Mouse (Mus musculus) stomach, postnatal 0 days (tissue): Measurements from ENCODE around the gene Scp2. TPM values are rescaled to one million over a fixed set of nuclear protein-coding genes. Genes with fewer than 3 reads are reported as not detected.

Experiments
- ATAC-seq: fragments of 200-750 bp; cut with Nextera tagmentation; 2 replicates; pipeline ENCODE4 v1.8.0; 2017; ENCODE audit not compliant: low FRiP score, low TSS enrichment
- DNase-seq: peaks from one replicate; pipeline ENCODE4 v3.0.0-alpha.2; 2016; ENCODE audit warnings: low spot score
- H3K27ac ChIP-seq: fragments of 300-500 bp; sonication (generic); replicated peaks from 2 replicates; pipeline ENCODE4 v1.5.1; 2014; ENCODE audit warnings: mild to moderate bottlenecking, control low read depth
- H3K27me3 ChIP-seq: fragments of 300-500 bp; sonication (generic); 2 replicates; pipeline ENCODE4 v1.6.1; 2014; ENCODE audit warnings: low read length; ENCODE audit not compliant: control insufficient read depth, insufficient read depth
- H3K36me3 ChIP-seq: fragments of 300-500 bp; sonication (generic); 2 replicates; pipeline ENCODE4 v1.6.1; 2014; ENCODE audit warnings: low read length, mixed read lengths; ENCODE audit not compliant: control insufficient read depth, insufficient read depth
- H3K4me1 ChIP-seq: fragments of 300-500 bp; sonication (generic); replicated peaks from 2 replicates; pipeline ENCODE4 v1.6.1; 2014; ENCODE audit warnings: antibody characterized with exemption; ENCODE audit not compliant: control insufficient read depth, insufficient read depth
- H3K4me2 ChIP-seq: fragments of 300-500 bp; sonication (generic); replicated peaks from 2 replicates; pipeline ENCODE4 v1.6.1; 2014; ENCODE audit warnings: low read depth, mild to moderate bottlenecking, control low read depth, moderate library complexity
- H3K4me3 ChIP-seq: fragments of 300-500 bp; sonication (generic); 2 replicates; pipeline ENCODE4 v1.5.1; 2014; ENCODE audit warnings: low read depth, low read length, control low read depth
- H3K9ac ChIP-seq: fragments of 300-500 bp; sonication (generic); 2 replicates; pipeline ENCODE4 v1.6.1; 2014; ENCODE audit warnings: mild to moderate bottlenecking, low read length, control low read depth, mixed read lengths
- H3K9me3 ChIP-seq: fragments of 300-500 bp; sonication (generic); 2 replicates; pipeline ENCODE4 v1.6.1; 2016; ENCODE audit warnings: low read length; ENCODE audit not compliant: control insufficient read depth
- CTCF ChIP-seq: IDR thresholded peaks from 2 replicates; pipeline ENCODE4 v1.5.1; 2016; ENCODE audit warnings: antibody characterized with exemption, low read depth, mild to moderate bottlenecking, moderate library complexity
- EP300 ChIP-seq: optimal IDR thresholded peaks from 2 replicates; pipeline ENCODE3; 2016; ENCODE audit warnings: antibody characterized with exemption
- WGBS: fragments of 180-500 bp; shearing (Covaris S2); extraction: QIAGEN DNeasy Blood & Tissue Kit; methylation state at CpG from one replicate; pipeline ENCODE4 v1.1.7; 2014; 5-methylcytosine and 5-hydroxymethylcytosine counted together
- polyA plus RNA-seq: library from polyadenylated mRNA; unstranded; fragments of >200 nt; fragmentation: Nextera tagmentation; extraction: Ambion mirVana; gene quantifications from 2 replicates; pipeline ENCODE4 v1.2.1, GENCODE M21; 2015

The Scp2 gene
- polyA plus RNA-seq, 1 experiment from 2014 or later: 320 TPM

GRCm38 (mm10) chr4:108117488-108117887 lies 27.3 kb downstream of the Scp2 start:
- no peaks in the 10 kb centered on the region for H3K27me3 ChIP-seq
- WGBS: 87% methylated on average over 8 of the region's 8 CpGs
- no peak overlapping the region for H3K4me3 ChIP-seq
- no peaks in the 10 kb centered on the region for H3K36me3 ChIP-seq
- H3K4me2 ChIP-seq: no peak overlapping the region
- H3K4me1 ChIP-seq: no peaks in the 10 kb centered on the region
- no peak overlapping the region for H3K27ac ChIP-seq
- no peaks in the 10 kb centered on the region for H3K9me3 ChIP-seq
- no peak overlapping the region for H3K9ac ChIP-seq
- DNase-seq (no peak), ATAC-seq (no peak)
- TF ChIP-seq CTCF: no peak
- TF ChIP-seq EP300: no peak

GRCm38 (mm10) chr4:108116466-108116865 lies 28.3 kb downstream of the Scp2 start:
- DNase-seq: no peak
- WGBS: 76% methylated on average over 2 of the region's 2 CpGs

GRCm38 (mm10) chr4:108110706-108111105 lies 34.1 kb downstream of the Scp2 start:
- Histone ChIP-seq H3K9me3 (no peaks in the 10 kb centered on the region), H3K9ac (no peak overlapping the region), H3K4me1 (no peaks in the 10 kb centered on the region), H3K27me3 (no peaks in the 10 kb centered on the region), H3K27ac (no peak overlapping the region), H3K4me2 (no peak overlapping the region), H3K36me3 (no peaks in the 10 kb centered on the region), H3K4me3 (no peak overlapping the region)
- DNase-seq (no peak), ATAC-seq (no peak)
- TF ChIP-seq EP300: no peak
- TF ChIP-seq CTCF: no peak
- 66% methylated on average over 2 of the region's 2 CpGs for WGBS

More at GRCm38 (mm10) chr4:108116466-108116865, 28.3 kb downstream of the Scp2 start:
- Histone ChIP-seq H3K4me1 (no peaks in the 10 kb centered on the region), H3K36me3 (no peaks in the 10 kb centered on the region), H3K27ac (no peak overlapping the region), H3K4me3 (no peak overlapping the region), H3K4me2 (no peak overlapping the region), H3K9me3 (no peaks in the 10 kb centered on the region), H3K27me3 (no peaks in the 10 kb centered on the region), H3K9ac (no peak overlapping the region)
- TF ChIP-seq CTCF: no peak
- no peak for ATAC-seq

DNA sequence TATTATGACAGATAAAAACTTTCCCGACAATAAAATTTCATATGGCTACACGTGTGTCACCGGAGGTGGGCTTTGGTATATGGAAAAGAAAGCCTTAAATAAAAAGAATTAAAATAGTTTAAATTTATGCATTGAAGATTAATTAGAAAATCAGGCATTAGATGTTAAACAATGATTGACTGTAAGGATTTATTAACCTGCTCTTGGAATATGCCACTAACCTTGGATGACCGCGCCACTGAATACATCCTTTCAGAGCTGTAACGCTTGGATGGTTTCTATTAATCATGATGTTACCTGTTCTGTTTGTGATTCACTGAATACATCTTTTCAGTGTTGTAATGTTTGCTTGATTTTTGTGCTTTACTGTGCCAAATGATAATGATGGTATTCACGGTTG lies 35.1 kb downstream of the Scp2 start:
- H3K4me2 ChIP-seq: no peak overlapping the region
- no peak overlapping the region for H3K4me3 ChIP-seq
- no peaks in the 10 kb centered on the region for H3K9me3 ChIP-seq
- 90% methylated on average over 7 of the region's 7 CpGs for WGBS
- TF ChIP-seq EP300 (no peak), CTCF (no peak)
- H3K36me3 ChIP-seq: no peaks in the 10 kb centered on the region
- DNase-seq: no peak
- H3K4me1 ChIP-seq: no peaks in the 10 kb centered on the region
- H3K27me3 ChIP-seq: no peaks in the 10 kb centered on the region
- no peak overlapping the region for H3K27ac ChIP-seq
- ATAC-seq: no peak
- no peak overlapping the region for H3K9ac ChIP-seq

- DNase-seq (no peak), ATAC-seq (no peak)
- no peak within 1 kb of the TSS for H3K27ac ChIP-seq
- no peaks in the 10 kb centered on the region for H3K27me3 ChIP-seq
- H3K9ac ChIP-seq: no peak within 1 kb of the TSS
- no peaks in the 10 kb centered on the region; the same call in 1 of the 2 replicates for H3K36me3 ChIP-seq
- H3K9me3 ChIP-seq: no peaks in the 10 kb centered on the region
- no peak within 1 kb of the TSS for H3K4me2 ChIP-seq
- no peak for TF ChIP-seq CTCF
- no peak for TF ChIP-seq EP300
- 84% methylated on average over 4 of the region's 4 CpGs for WGBS
- H3K4me3 ChIP-seq: no peak within 1 kb of the TSS
- no peaks in the 10 kb centered on the region for H3K4me1 ChIP-seq
These were observed 48.5 kb downstream of the Scp2 start, which contains the start of gene Podn for GRCm38 (mm10) chr4:108096345-108096744. Gene Podn (minus strand): TSS chr4:108096445.

- 80% methylated on average over 6 of the region's 6 CpGs for WGBS
- Histone ChIP-seq H3K9ac (no peak overlapping the region), H3K4me1 (no peaks in the 10 kb centered on the region), H3K4me2 (no peak overlapping the region), H3K36me3 (no peaks in the 10 kb centered on the region; the same call in 1 of the 2 replicates), H3K4me3 (no peak overlapping the region), H3K9me3 (no peaks in the 10 kb centered on the region), H3K27me3 (no peaks in the 10 kb centered on the region), H3K27ac (no peak overlapping the region)
- ATAC-seq: no peak
- no peak for TF ChIP-seq CTCF
- no peak for TF ChIP-seq EP300
- no peak for DNase-seq
These were observed 51.9 kb downstream of the Scp2 start for GRCm38 (mm10) chr4:108092741-108093397.
